Mouse (Mus musculus): ENCODE data around the gene Tmem254b. TPM values are rescaled to one million over a fixed set of nuclear protein-coding genes. Genes with fewer than 3 reads are reported as not detected.

Tmem254b gene
- 24.8 TPM for polyA plus RNA-seq (2014; fragmentation: Illumina TruSeq; extraction: RNeasy Lipid Tissue Mini Kit (QIAGEN cat#74804); ENCODE audit: low read depth, low replicate concordance)

GRCm38 (mm10) chr14:26206926-26207247 lies at the start of gene Tmem254b:
Tmem254b (minus strand) TSS chr14:26207041.

GRCm38 (mm10) chr14:26182380-26182779 lies 24.5 kb downstream of the Tmem254b start, which contains the start of gene Plac9b:
Plac9b (minus strand) TSS chr14:26182480.

Other genes with a start within 250 kb of the Tmem254b start
- 0.35 TPM for gene Duxbl1, start 228.5 kb downstream of the Tmem254b start, polyA plus RNA-seq (2014; fragmentation: Illumina TruSeq; extraction: RNeasy Lipid Tissue Mini Kit (QIAGEN cat#74804); ENCODE audit: low read depth, low replicate concordance)
- gene Gm9780, start 164.3 kb downstream of the Tmem254b start, polyA plus RNA-seq (2014; fragmentation: Illumina TruSeq; extraction: RNeasy Lipid Tissue Mini Kit (QIAGEN cat#74804); ENCODE audit: low read depth, low replicate concordance) = 8.6 TPM
- not detected for gene Tmem254c, start 139.7 kb downstream of the Tmem254b start, polyA plus RNA-seq (2014; fragmentation: Illumina TruSeq; extraction: RNeasy Lipid Tissue Mini Kit (QIAGEN cat#74804); ENCODE audit: low read depth, low replicate concordance)
- not detected for gene Cphx2, start 125.5 kb downstream of the Tmem254b start, polyA plus RNA-seq (2014; fragmentation: Illumina TruSeq; extraction: RNeasy Lipid Tissue Mini Kit (QIAGEN cat#74804); ENCODE audit: low read depth, low replicate concordance)
- not detected for gene Cphx3, start 124.7 kb downstream of the Tmem254b start, polyA plus RNA-seq (2014; fragmentation: Illumina TruSeq; extraction: RNeasy Lipid Tissue Mini Kit (QIAGEN cat#74804); ENCODE audit: low read depth, low replicate concordance)
- gene Duxbl2, start 88.7 kb downstream of the Tmem254b start, polyA plus RNA-seq (2014; fragmentation: Illumina TruSeq; extraction: RNeasy Lipid Tissue Mini Kit (QIAGEN cat#74804); ENCODE audit: low read depth, low replicate concordance) = not detected
- not detected for gene Plac9b, start 24.6 kb downstream of the Tmem254b start, polyA plus RNA-seq (2014; fragmentation: Illumina TruSeq; extraction: RNeasy Lipid Tissue Mini Kit (QIAGEN cat#74804); ENCODE audit: low read depth, low replicate concordance)
- gene Duxbl3, start 50.9 kb upstream of the Tmem254b start, polyA plus RNA-seq (2014; fragmentation: Illumina TruSeq; extraction: RNeasy Lipid Tissue Mini Kit (QIAGEN cat#74804); ENCODE audit: low read depth, low replicate concordance) = not detected

All from adrenal gland, adult 10 weeks (tissue).